Mouse (Mus musculus) stomach, embryonic 15.5 days (tissue): Measurements from ENCODE around the gene Rpl10a. TPM values are rescaled to one million over a fixed set of nuclear protein-coding genes. Genes with fewer than 3 reads are reported as not detected.

Experiments used
- ATAC-seq: fragments of 200-750 bp; cut with Nextera tagmentation; 2 replicates; pipeline ENCODE4 v1.8.0; 2017; ENCODE audit warnings: low read depth, moderate number of reproducible peaks, moderate TSS enrichment; ENCODE audit not compliant: insufficient read depth, low FRiP score
- H3K27ac ChIP-seq: fragments of 300-500 bp; sonication (generic); 2 replicates; pipeline ENCODE4 v1.5.1; 2015; ENCODE audit warnings: mild to moderate bottlenecking, inconsistent platforms
- H3K27me3 ChIP-seq: fragments of 300-500 bp; sonication (generic); replicated peaks from 2 replicates; pipeline ENCODE4 v1.6.1; 2015; ENCODE audit warnings: inconsistent platforms
- H3K36me3 ChIP-seq: fragments of 300-500 bp; sonication (generic); 2 replicates; pipeline ENCODE4 v1.6.1; 2015; ENCODE audit warnings: inconsistent platforms
- H3K4me1 ChIP-seq: fragments of 300-500 bp; sonication (generic); 2 replicates; pipeline ENCODE4 v1.6.1; 2015; ENCODE audit warnings: inconsistent platforms
- H3K4me2 ChIP-seq: fragments of 300-500 bp; sonication (generic); 2 replicates; pipeline ENCODE4 v1.6.1; 2015; ENCODE audit warnings: mild to moderate bottlenecking, inconsistent platforms
- H3K4me3 ChIP-seq: fragments of 300-500 bp; sonication (generic); replicated peaks from 2 replicates; pipeline ENCODE4 v1.5.1; 2015; ENCODE audit warnings: inconsistent platforms
- H3K9ac ChIP-seq: fragments of 300-500 bp; sonication (generic); 2 replicates; pipeline ENCODE4 v1.6.1; 2015; ENCODE audit warnings: inconsistent platforms
- H3K9me3 ChIP-seq: fragments of 300-500 bp; sonication (generic); 2 replicates; pipeline ENCODE4 v1.6.1; 2016; ENCODE audit warnings: inconsistent platforms
- WGBS: fragments of 180-500 bp; shearing (Covaris S2); methylation state at CpG from one replicate; pipeline ENCODE4 v1.1.7; 2015; 5-methylcytosine and 5-hydroxymethylcytosine counted together
- polyA plus RNA-seq: library from polyadenylated mRNA; unstranded; fragments of >200 nt; fragmentation: Nextera tagmentation; extraction: Ambion mirVana; gene quantifications from 2 replicates; pipeline ENCODE4 v1.2.1, GENCODE M21; 2015

Gene Rpl10a
- polyA plus RNA-seq, 1 experiment from 2014 or later, result 490 TPM

DNA sequence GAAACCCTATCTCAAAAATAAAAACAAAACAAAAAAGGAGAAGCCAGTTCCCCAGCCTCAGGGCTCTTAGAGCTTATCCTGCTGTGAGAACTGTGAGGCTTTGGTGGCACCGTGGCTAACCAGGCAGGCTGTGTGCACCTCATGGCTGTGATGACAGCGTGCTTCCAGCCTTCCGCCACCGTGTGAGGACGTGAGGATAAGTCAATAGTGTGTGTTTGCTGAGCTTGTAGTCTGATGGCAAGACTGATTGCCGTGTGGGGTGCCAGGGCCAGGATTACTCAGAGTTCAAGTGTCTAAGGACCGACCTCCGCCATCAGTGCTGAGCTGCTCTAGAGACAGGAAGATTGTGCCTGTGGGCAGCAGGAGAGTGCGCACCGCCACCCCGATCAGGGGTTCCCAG lies 37.6 kb upstream of the Rpl10a start:
- Histone ChIP-seq H3K9me3 (no peaks in the 10 kb centered on the region), H3K4me2 (no peak overlapping the region), H3K9ac (no peak overlapping the region), H3K36me3 (peaks cover 4% of the 10 kb centered on the region; the same call in 1 of the 2 replicates), H3K4me3 (no peak overlapping the region), H3K27me3 (no peaks in the 10 kb centered on the region), H3K27ac (no peak overlapping the region), H3K4me1 (peaks cover 23% of the 10 kb centered on the region)
- 55% methylated on average over 11 of the region's 11 CpGs for WGBS
- peak; percentile 62 for ATAC-seq

- no peak overlapping the region for H3K9ac ChIP-seq
- H3K4me2 ChIP-seq, result no peak overlapping the region
- H3K27me3 ChIP-seq, result no peaks in the 10 kb centered on the region
- WGBS, result 78% methylated on average over 7 of the region's 7 CpGs
- H3K4me1 ChIP-seq, result peaks cover 20% of the 10 kb centered on the region
- peaks cover 6% of the 10 kb centered on the region; the same call in 1 of the 2 replicates for H3K36me3 ChIP-seq
- H3K9me3 ChIP-seq, result no peaks in the 10 kb centered on the region
- H3K4me3 ChIP-seq, result no peak overlapping the region
- no peak overlapping the region for H3K27ac ChIP-seq
- no peak for ATAC-seq
These were observed 36.9 kb upstream of the Rpl10a start for GRCm38 (mm10) chr17:28291346-28291745.

DNA sequence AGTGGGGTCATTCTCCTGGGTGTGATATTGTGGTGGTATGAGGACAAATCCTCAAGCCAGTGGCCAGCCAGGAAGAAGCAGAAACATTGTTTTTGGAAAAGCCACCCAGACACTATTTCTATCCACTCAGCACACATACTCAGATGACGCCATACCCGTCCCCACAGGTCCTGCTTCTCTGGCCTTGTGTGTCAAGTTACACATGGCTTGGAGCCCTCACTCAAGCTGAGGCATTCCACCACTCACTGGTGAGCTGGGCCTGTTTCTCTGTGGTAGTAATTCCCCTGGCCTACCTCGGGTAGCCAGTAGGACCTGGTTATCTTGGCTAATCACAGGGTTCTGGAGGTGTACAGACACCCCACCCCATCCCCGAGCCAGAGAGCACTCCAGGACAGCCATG lies 34.6 kb upstream of the Rpl10a start:
- H3K27ac ChIP-seq, result no peak overlapping the region
- peaks cover 8% of the 10 kb centered on the region; the same call in 1 of the 2 replicates for H3K4me1 ChIP-seq
- WGBS, result 76% methylated on average over 4 of the region's 4 CpGs
- no peak for ATAC-seq
- H3K4me2 ChIP-seq, result no peak overlapping the region
- H3K27me3 ChIP-seq, result no peaks in the 10 kb centered on the region
- no peak overlapping the region for H3K9ac ChIP-seq
- peaks cover 15% of the 10 kb centered on the region; the same call in 1 of the 2 replicates for H3K36me3 ChIP-seq
- no peaks in the 10 kb centered on the region for H3K9me3 ChIP-seq
- no peak overlapping the region for H3K4me3 ChIP-seq

DNA sequence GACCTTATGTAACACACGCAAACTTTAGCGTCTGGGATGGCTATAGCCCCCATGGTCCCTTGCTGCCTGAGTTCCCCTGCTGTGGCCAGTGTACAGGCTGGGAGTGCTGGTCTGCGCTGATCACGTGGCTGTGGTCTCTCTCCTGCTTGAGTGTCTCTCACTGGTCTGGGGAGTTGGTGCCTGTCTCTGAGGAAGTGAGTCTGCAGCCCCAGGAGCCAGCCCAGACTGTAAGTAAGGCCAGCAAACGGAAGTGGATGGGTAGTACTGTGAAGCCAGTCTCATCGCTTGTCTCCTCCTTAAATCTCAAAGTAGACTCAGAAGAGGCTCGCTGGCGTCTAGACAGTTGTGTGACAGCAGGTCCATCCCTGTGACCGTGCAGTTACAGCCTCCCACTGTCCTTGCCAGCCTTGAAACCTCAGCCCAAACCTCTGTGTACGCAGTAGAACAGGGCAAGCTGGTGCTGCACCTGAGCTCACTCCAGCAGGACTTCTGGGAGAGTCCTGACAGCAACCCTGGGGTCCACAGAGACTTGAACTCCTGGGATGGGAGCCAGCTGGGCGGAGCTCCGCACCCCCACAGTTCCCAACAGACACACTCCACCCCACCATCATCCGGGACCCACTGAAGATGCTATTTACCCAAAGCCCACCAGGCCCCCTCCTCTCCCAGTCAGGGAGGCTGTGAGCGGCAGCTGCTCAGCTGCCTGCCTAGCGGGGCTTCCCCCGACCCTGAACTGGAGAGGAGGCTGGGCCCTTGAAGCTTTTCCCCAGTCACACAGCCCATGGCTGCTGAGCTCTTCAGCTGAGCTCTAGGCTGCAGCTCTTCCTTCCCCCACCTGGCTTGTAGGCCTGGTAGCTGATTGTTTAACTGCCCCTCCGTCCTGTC lies 33.6 kb upstream of the Rpl10a start:
- H3K4me1 ChIP-seq, result peaks cover 14% of the 10 kb centered on the region
- no peak for ATAC-seq
- no peak overlapping the region for H3K4me2 ChIP-seq
- no peak overlapping the region for H3K4me3 ChIP-seq
- H3K27ac ChIP-seq, result peak overlapping the region; percentile 36; the same call in 1 of the 2 replicates
- no peaks in the 10 kb centered on the region for H3K27me3 ChIP-seq
- peaks cover 19% of the 10 kb centered on the region; the same call in 1 of the 2 replicates for H3K36me3 ChIP-seq
- H3K9me3 ChIP-seq, result no peaks in the 10 kb centered on the region
- 54% methylated on average over 17 of the region's 17 CpGs for WGBS
- H3K9ac ChIP-seq, result no peak overlapping the region

- peaks cover 17% of the 10 kb centered on the region; the same call in 1 of the 2 replicates for H3K36me3 ChIP-seq
- no peak overlapping the region for H3K4me3 ChIP-seq
- no peaks in the 10 kb centered on the region for H3K27me3 ChIP-seq
- no peak overlapping the region for H3K4me2 ChIP-seq
- H3K4me1 ChIP-seq, result peaks cover 18% of the 10 kb centered on the region; the same call in 1 of the 2 replicates
- no peak overlapping the region for H3K9ac ChIP-seq
- WGBS, result 92% methylated on average over 17 of the region's 17 CpGs
- no peak overlapping the region for H3K27ac ChIP-seq
- no peak for ATAC-seq
- no peaks in the 10 kb centered on the region for H3K9me3 ChIP-seq
These were observed 29.4 kb upstream of the Rpl10a start for GRCm38 (mm10) chr17:28298888-28299287.

DNA sequence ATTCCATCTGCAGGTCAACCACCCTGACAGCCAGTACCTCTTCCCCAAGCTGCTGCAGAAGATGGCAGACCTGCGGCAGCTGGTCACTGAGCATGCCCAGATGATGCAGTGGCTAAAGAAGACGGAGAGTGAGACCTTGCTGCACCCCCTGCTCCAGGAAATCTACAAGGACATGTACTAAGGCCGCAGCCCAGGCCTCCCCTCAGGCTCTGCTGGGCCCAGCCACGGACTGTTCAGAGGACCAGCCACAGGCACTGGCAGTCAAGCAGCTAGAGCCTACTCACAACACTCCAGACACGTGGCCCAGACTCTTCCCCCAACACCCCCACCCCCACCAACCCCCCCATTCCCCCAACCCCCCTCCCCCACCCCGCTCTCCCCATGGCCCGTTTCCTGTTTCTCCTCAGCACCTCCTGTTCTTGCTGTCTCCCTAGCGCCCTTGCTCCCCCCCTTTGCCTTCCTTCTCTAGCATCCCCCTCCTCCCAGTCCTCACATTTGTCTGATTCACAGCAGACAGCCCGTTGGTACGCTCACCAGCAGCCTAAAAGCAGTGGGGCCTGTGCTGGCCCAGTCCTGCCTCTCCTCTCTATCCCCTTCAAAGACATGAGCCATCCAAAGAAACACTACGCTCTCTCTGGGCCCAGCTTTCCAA lies 28.5 kb upstream of the Rpl10a start:
- Histone ChIP-seq H3K9ac (no peak overlapping the region), H3K27ac (no peak overlapping the region), H3K9me3 (no peaks in the 10 kb centered on the region), H3K36me3 (peaks cover 17% of the 10 kb centered on the region; the same call in 1 of the 2 replicates), H3K27me3 (no peaks in the 10 kb centered on the region), H3K4me1 (peaks cover 15% of the 10 kb centered on the region; the same call in 1 of the 2 replicates), H3K4me2 (no peak overlapping the region), H3K4me3 (no peak overlapping the region)
- 30% methylated on average over 11 of the region's 11 CpGs for WGBS
- ATAC-seq, result peak; percentile 36; the same call in 1 of the 2 replicates

GRCm38 (mm10) chr17:28300323-28300722 lies 27.9 kb upstream of the Rpl10a start:
- Histone ChIP-seq H3K27ac (no peak overlapping the region), H3K27me3 (no peaks in the 10 kb centered on the region), H3K4me2 (no peak overlapping the region), H3K9ac (no peak overlapping the region), H3K36me3 (peaks cover 17% of the 10 kb centered on the region; the same call in 1 of the 2 replicates), H3K9me3 (no peaks in the 10 kb centered on the region), H3K4me1 (peaks cover 10% of the 10 kb centered on the region; the same call in 1 of the 2 replicates), H3K4me3 (no peak overlapping the region)
- 51% methylated on average over 9 of the region's 9 CpGs for WGBS
- 0 out of 2 replicates have a peak, but pooled peaks have one; percentile 12 for ATAC-seq

DNA sequence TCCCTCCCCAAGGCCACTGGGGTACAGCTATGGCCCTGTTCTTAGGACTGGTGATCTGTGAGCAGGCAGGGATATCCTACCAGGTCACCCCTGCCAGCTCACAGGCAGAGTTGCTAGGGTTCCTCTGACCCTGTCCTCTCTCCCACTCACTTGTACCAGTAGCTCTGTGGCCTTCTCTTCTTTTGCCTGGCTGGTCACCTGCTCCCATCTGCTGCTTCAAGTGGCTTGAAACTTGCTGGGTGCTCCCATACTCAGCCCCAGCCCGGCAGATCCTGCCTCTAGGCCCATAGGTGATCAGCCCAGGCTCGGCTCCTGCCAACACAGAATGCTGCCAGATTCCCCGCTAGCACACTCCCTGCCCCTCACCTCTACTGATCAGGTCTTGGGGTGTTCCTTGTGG lies 27.4 kb upstream of the Rpl10a start:
- 58% methylated on average over 3 of the region's 3 CpGs for WGBS
- peak; percentile 33 for ATAC-seq

GRCm38 (mm10) chr17:28305172-28305571 lies 23.1 kb upstream of the Rpl10a start:
- no peak overlapping the region for H3K4me3 ChIP-seq
- 42% methylated on average over 10 of the region's 10 CpGs for WGBS

More for the DNA sequence above, 27.4 kb upstream of the Rpl10a start:
- no peaks in the 10 kb centered on the region for H3K27me3 ChIP-seq
- H3K9ac ChIP-seq, result no peak overlapping the region
- no peak overlapping the region for H3K4me2 ChIP-seq
- H3K4me1 ChIP-seq, result peaks cover 10% of the 10 kb centered on the region; the same call in 1 of the 2 replicates
- H3K4me3 ChIP-seq, result no peak overlapping the region
- peaks cover 17% of the 10 kb centered on the region; the same call in 1 of the 2 replicates for H3K36me3 ChIP-seq
- H3K27ac ChIP-seq, result no peak overlapping the region
- no peaks in the 10 kb centered on the region for H3K9me3 ChIP-seq

GRCm38 (mm10) chr17:28308297-28309195 lies 19.7 kb upstream of the Rpl10a start:
- WGBS, result 13% methylated on average over 18 of the region's 18 CpGs
- no peaks in the 10 kb centered on the region for H3K27me3 ChIP-seq
- H3K4me1 ChIP-seq, result peaks cover 4% of the 10 kb centered on the region; the same call in 1 of the 2 replicates
- H3K4me2 ChIP-seq, result peak overlapping the region; percentile 41; the same call in 1 of the 2 replicates
- H3K9me3 ChIP-seq, result no peaks in the 10 kb centered on the region
- H3K27ac ChIP-seq, result no peak overlapping the region
- no peak for ATAC-seq
- H3K4me3 ChIP-seq, result no peak overlapping the region
- no peak overlapping the region for H3K9ac ChIP-seq
- no peaks in the 10 kb centered on the region for H3K36me3 ChIP-seq

More at GRCm38 (mm10) chr17:28305172-28305571, 23.1 kb upstream of the Rpl10a start:
- H3K4me1 ChIP-seq, result peaks cover 8% of the 10 kb centered on the region
- H3K36me3 ChIP-seq, result no peaks in the 10 kb centered on the region; the same call in 1 of the 2 replicates
- no peak overlapping the region for H3K27ac ChIP-seq
- H3K27me3 ChIP-seq, result no peaks in the 10 kb centered on the region
- no peaks in the 10 kb centered on the region for H3K9me3 ChIP-seq
- H3K4me2 ChIP-seq, result no peak overlapping the region
- ATAC-seq, result no peak
- H3K9ac ChIP-seq, result no peak overlapping the region

DNA sequence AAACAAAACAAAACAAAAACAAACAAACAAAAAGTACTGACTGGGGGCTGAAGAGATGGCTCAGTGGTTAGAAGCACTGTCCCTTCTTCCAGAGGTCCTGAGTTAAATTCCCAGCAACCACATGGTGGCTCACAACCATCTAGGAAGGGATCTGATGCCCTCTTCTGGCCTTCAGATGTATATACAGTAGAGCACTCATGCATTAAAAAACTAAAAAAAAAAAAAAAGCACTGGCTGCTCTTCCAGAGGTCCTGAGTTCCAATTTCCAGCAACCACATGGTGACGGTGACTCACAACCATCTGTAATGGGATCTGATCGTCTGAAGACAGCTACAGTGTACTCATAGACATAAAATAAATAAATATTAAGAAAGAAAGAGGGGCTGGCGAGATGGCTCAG lies 17.4 kb upstream of the Rpl10a start:
- Histone ChIP-seq H3K4me1 (peaks cover 13% of the 10 kb centered on the region), H3K9me3 (no peaks in the 10 kb centered on the region), H3K27me3 (no peaks in the 10 kb centered on the region), H3K4me2 (no peak overlapping the region), H3K27ac (no peak overlapping the region), H3K36me3 (0 out of 2 replicates have a peak, but pooled peaks cover under 1% of the 10 kb centered on the region), H3K9ac (no peak overlapping the region), H3K4me3 (no peak overlapping the region)
- no peak for ATAC-seq
- WGBS, result 79% methylated on average over 3 of the region's 3 CpGs
